Mouse (Mus musculus) liver, embryonic 16.5 days (tissue): ENCODE results near the gene Pdx1. TPM values are rescaled to one million over a fixed set of nuclear protein-coding genes. Genes with fewer than 3 reads are reported as not detected.

Source experiments
- ATAC-seq: fragments of 200-750 bp; cut with Nextera tagmentation; 2 replicates; pipeline ENCODE4 v1.8.0; 2017; ENCODE audit warnings: low read depth, mild to moderate bottlenecking, moderate number of reproducible peaks, moderate library complexity
- H3K27ac ChIP-seq: fragments of 300-500 bp; sonication (generic); 2 replicates; pipeline ENCODE4 v1.5.1; 2014; ENCODE audit warnings: mild to moderate bottlenecking, low read length
- H3K27me3 ChIP-seq: fragments of 300-500 bp; sonication (generic); 2 replicates; pipeline ENCODE4 v1.6.1; 2014; ENCODE audit warnings: low read depth, low read length, mixed read lengths; ENCODE audit not compliant: control insufficient read depth, insufficient read depth
- H3K36me3 ChIP-seq: fragments of 300-500 bp; sonication (generic); 2 replicates; pipeline ENCODE4 v1.6.1; 2014; ENCODE audit warnings: mild to moderate bottlenecking; ENCODE audit not compliant: control insufficient read depth, insufficient read depth
- H3K4me1 ChIP-seq: fragments of 300-500 bp; sonication (generic); 2 replicates; pipeline ENCODE4 v1.6.1; 2014; ENCODE audit warnings: low read depth, low read length, mixed read lengths; ENCODE audit not compliant: control insufficient read depth
- H3K4me2 ChIP-seq: fragments of 300-500 bp; sonication (generic); 2 replicates; pipeline ENCODE4 v1.6.1; 2014; ENCODE audit warnings: low read depth, low read length, mixed read lengths
- H3K4me3 ChIP-seq: fragments of 300-500 bp; sonication (generic); 2 replicates; pipeline ENCODE4 v1.5.1; 2014; ENCODE audit warnings: low read depth, mild to moderate bottlenecking, low read length
- H3K9ac ChIP-seq: fragments of 300-500 bp; sonication (generic); 2 replicates; pipeline ENCODE4 v1.6.1; 2014; ENCODE audit warnings: low read depth, low read length
- H3K9me3 ChIP-seq: fragments of 300-500 bp; sonication (generic); replicated peaks from 2 replicates; pipeline ENCODE4 v1.6.1; 2016; ENCODE audit warnings: low read length; ENCODE audit not compliant: control insufficient read depth
- WGBS: fragments of 180-500 bp; shearing (Covaris S2); extraction: QIAGEN DNeasy Blood & Tissue Kit; methylation state at CpG from one replicate; pipeline ENCODE4 v1.1.7; 2014; ENCODE audit not compliant: insufficient replicate concordance; 5-methylcytosine and 5-hydroxymethylcytosine counted together
- polyA plus RNA-seq: library from polyadenylated mRNA; unstranded; fragments of >200 nt; fragmentation: Nextera tagmentation; extraction: Ambion mirVana; gene quantifications from 2 replicates; pipeline ENCODE4 v1.2.1, GENCODE M21; 2015

The Pdx1 gene
- polyA plus RNA-seq, 1 experiment from 2014 or later: 0.13 TPM

DNA sequence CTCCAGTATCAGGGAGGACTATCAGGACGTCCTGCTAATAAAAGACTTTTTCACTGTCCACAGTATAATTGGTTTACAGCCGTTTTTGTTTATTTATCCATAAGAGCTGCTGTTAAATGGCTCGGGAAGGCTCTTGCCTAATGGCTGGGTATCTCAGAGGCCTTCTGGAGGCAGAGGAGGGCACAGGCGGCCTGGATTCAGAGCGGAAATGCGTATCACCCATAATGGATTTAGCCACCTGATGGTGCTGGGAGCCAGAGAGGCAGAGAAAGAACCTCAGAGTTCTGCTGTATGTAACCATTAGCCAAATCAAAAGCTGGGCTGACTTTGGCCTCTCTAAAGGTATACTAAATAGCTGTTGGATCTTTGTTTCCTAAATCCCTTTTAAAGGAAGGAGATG lies 2.3 kb upstream of the Pdx1 start:
- H3K4me3 ChIP-seq: no peak overlapping the region
- peaks cover 58% of the 10 kb centered on the region for H3K27me3 ChIP-seq
- H3K4me2 ChIP-seq: no peak overlapping the region
- ATAC-seq: no peak
- no peak overlapping the region for H3K27ac ChIP-seq
- no peaks in the 10 kb centered on the region for H3K36me3 ChIP-seq
- H3K4me1 ChIP-seq: no peaks in the 10 kb centered on the region
- no peak overlapping the region for H3K9ac ChIP-seq
- no peaks in the 10 kb centered on the region for H3K9me3 ChIP-seq
- 15% methylated on average over 6 of the region's 6 CpGs for WGBS

DNA sequence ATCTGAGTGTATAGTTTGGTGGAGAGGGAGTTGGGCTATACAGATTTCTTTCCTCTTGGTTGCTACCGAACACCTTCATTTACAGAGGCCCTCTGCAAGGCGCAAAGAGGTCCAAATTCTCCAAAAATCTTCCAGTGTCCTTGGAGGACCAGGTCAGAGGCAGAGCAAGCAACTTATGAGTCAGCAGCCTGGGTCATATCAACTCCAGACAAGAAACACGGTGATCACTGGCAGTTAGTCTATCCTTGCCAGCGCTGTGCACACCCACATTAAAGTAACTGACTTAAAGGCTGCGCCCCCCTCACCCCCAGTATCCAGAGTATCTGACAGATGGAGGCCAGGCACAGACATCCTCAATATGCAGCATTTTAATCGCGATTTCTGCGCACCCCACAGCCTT lies 1.0 kb upstream of the Pdx1 start:
- H3K27me3 ChIP-seq: peaks cover 70% of the 10 kb centered on the region
- H3K36me3 ChIP-seq: no peaks in the 10 kb centered on the region
- H3K9me3 ChIP-seq: no peaks in the 10 kb centered on the region
- ATAC-seq: no peak
- no peak overlapping the region for H3K4me2 ChIP-seq
- H3K4me3 ChIP-seq: no peak overlapping the region
- no peak overlapping the region for H3K27ac ChIP-seq
- H3K4me1 ChIP-seq: no peaks in the 10 kb centered on the region
- 5% methylated on average over 8 of the region's 8 CpGs for WGBS
- no peak overlapping the region for H3K9ac ChIP-seq

DNA sequence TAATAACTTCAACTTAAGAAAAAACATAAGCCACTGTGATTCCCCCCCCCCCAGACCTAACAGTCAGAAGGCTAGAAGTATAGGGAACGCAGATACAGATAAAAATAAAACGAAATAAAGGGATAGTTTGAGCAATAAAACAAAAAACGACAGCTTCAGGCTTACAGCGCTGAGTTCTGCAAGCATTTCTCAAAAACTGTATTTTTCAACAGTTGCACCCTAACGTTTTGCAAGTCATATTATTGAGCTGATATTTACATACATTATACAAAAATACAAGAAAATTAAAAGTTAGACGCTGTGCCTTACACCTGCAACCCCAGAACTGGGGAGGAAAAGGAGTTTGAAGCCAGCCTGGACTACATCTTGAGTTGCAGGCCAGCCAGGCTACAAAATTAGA lies 388 bp upstream of the Pdx1 start:
- Histone ChIP-seq H3K36me3 (no peaks in the 10 kb centered on the region), H3K27ac (no peak overlapping the region), H3K9me3 (no peaks in the 10 kb centered on the region), H3K9ac (no peak overlapping the region), H3K4me3 (no peak overlapping the region), H3K4me1 (no peaks in the 10 kb centered on the region), H3K27me3 (peaks cover 76% of the 10 kb centered on the region), H3K4me2 (no peak overlapping the region)
- 5% methylated on average over 6 of the region's 6 CpGs for WGBS
- ATAC-seq: no peak

DNA sequence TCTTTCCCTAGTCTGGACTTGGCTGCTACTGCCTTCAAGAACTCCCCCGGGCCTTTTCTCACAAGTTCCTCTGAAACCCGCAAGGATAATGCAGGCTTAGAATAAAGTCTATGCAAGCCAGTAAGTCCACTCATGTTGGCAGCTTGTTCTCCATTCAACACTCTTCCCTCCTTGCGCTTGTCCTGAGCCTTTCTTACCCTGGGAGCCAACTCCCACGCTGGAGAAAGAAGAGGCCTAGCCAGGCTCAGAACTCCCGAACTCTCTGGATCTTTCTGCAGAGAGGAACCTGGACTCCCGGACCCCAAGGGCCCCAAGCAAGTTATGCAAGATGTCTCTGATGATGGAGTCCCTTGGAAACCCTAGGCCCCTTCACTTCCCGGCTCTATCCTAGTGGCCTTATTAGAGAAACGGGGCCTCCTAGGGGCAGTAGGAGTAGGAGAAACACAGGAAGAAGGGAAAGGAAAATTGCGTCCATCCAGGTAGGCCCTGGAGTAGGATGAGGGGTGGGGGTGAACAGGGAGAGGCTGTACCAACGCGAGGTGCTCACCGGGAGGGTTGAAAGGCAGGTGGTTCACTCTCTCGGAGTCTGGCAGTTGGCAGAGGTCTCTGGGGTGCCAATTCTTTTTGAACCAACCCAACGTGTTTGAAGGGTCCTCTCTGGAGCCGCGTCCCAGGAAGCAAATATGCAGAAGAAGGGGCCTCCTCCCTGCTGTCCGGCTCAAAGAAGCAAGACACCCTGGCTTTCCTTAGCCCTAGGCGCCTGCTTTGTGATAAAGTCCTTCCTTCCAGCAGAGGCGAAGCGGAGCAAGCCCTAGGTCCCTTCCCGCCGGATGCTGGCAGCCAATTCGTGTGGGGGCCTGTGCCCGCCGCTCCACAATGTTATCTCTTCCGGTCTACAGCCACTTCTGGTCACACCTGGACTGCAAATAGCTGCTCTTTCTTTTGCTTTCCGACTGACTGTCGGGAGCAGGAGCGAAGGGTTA lies 1.2 kb downstream of the Pdx1 start:
- 4% methylated on average over 29 of the region's 29 CpGs for WGBS
- Histone ChIP-seq H3K27me3 (peaks cover 91% of the 10 kb centered on the region), H3K4me3 (no peak overlapping the region), H3K36me3 (no peaks in the 10 kb centered on the region), H3K4me1 (no peaks in the 10 kb centered on the region), H3K4me2 (no peak overlapping the region), H3K27ac (no peak overlapping the region), H3K9ac (no peak overlapping the region), H3K9me3 (no peaks in the 10 kb centered on the region)
- no peak for ATAC-seq

DNA sequence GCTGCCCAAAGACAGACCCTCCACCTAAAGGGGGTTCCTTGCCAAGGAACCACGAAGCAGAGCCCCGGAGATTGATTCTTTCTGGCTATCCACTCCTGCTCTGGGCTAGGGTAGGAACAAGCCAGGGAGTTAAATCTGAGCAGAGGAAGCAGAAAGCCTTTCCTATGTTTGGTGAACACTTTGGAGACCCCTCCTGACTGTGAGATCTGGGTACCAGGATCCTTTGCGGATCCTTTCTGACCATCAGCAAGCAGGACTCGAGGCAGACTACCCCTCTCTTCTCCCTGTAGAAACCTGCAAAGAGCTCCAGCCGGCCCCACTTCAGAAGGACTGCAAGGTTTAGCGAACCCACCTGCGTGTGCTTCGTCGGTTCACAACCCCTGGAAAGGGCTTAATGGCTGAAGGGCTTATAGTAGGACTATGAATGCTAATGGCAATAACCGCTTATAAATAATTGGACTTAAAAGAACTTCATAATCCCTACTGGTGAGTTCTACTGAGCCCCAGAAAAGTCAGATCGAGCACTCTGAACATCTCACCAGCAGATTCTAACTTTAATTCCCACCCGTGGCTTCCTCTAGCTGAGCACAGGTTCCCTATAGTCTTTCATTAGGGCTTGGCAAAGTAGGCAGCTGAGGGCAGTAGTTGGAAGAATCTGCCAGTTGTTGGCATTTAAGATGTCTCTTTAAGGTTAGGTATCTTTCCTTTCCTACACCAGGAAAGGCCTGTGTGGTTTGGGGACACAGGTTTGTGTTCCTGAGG lies 2.5 kb downstream of the Pdx1 start:
- 8% methylated on average over 12 of the region's 12 CpGs for WGBS
- H3K4me3 ChIP-seq: no peak overlapping the region
- no peaks in the 10 kb centered on the region for H3K4me1 ChIP-seq
- ATAC-seq: no peak
- H3K27ac ChIP-seq: no peak overlapping the region
- peaks cover 97% of the 10 kb centered on the region for H3K27me3 ChIP-seq
- no peak overlapping the region for H3K9ac ChIP-seq
- H3K4me2 ChIP-seq: no peak overlapping the region
- H3K9me3 ChIP-seq: no peaks in the 10 kb centered on the region
- no peaks in the 10 kb centered on the region for H3K36me3 ChIP-seq

DNA sequence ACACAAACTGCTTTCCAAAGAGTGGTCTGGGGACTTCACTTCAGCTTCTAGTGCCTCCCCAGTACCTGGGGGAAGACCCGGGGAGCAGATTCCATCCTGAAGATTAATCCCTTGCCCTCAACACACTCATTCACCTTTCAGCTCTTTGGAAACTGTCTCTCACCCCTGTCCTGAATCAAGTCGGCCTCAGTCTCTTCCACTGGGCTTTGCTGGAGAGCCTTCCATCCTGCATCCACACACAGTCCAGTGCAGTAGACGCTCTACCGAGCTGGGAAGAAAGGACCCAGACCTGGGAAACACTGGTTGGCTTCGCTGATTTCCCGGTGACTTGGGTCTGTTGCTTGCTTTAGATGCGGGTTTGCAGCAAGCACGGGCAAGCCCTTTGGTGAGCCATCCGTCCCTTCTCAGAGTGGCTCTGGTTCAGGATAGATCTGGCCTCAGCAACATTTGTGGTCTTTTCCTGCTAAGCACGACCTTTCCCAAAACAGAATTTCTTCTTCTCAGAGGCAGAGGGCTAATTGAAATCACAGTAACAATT lies 3.1 kb downstream of the Pdx1 start:
- no peaks in the 10 kb centered on the region for H3K4me1 ChIP-seq
- no peak overlapping the region for H3K4me3 ChIP-seq
- no peaks in the 10 kb centered on the region for H3K36me3 ChIP-seq
- no peaks in the 10 kb centered on the region for H3K9me3 ChIP-seq
- H3K27ac ChIP-seq: no peak overlapping the region
- no peak for ATAC-seq
- no peak overlapping the region for H3K4me2 ChIP-seq
- 3% methylated on average over 10 of the region's 10 CpGs for WGBS
- no peak overlapping the region for H3K9ac ChIP-seq
- H3K27me3 ChIP-seq: peaks cover 97% of the 10 kb centered on the region

DNA sequence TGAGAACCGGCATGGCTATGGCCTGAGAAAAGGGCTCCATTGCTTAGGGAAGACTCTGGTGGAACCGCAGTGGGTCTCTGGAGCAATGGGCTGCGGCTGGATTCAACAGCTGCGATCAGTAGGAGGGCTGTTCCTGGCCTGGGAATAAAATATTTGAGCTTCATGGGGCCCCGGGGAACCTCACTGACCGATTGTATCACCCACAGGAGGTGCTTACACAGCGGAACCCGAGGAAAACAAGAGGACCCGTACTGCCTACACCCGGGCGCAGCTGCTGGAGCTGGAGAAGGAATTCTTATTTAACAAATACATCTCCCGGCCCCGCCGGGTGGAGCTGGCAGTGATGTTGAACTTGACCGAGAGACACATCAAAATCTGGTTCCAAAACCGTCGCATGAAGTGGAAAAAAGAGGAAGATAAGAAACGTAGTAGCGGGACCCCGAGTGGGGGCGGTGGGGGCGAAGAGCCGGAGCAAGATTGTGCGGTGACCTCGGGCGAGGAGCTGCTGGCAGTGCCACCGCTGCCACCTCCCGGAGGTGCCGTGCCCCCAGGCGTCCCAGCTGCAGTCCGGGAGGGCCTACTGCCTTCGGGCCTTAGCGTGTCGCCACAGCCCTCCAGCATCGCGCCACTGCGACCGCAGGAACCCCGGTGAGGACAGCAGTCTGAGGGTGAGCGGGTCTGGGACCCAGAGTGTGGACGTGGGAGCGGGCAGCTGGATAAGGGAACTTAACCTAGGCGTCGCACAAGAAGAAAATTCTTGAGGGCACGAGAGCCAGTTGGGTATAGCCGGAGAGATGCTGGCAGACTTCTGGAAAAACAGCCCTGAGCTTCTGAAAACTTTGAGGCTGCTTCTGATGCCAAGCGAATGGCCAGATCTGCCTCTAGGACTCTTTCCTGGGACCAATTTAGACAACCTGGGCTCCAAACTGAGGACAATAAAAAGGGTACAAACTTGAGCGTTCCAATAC lies 4.7 kb downstream of the Pdx1 start:
- Histone ChIP-seq H3K4me1 (no peaks in the 10 kb centered on the region), H3K4me3 (no peak overlapping the region), H3K36me3 (no peaks in the 10 kb centered on the region), H3K27me3 (peaks cover 89% of the 10 kb centered on the region), H3K9me3 (no peaks in the 10 kb centered on the region), H3K27ac (no peak overlapping the region), H3K4me2 (no peak overlapping the region), H3K9ac (no peak overlapping the region)
- no peak for ATAC-seq
- WGBS: 2% methylated on average over 48 of the region's 48 CpGs

DNA sequence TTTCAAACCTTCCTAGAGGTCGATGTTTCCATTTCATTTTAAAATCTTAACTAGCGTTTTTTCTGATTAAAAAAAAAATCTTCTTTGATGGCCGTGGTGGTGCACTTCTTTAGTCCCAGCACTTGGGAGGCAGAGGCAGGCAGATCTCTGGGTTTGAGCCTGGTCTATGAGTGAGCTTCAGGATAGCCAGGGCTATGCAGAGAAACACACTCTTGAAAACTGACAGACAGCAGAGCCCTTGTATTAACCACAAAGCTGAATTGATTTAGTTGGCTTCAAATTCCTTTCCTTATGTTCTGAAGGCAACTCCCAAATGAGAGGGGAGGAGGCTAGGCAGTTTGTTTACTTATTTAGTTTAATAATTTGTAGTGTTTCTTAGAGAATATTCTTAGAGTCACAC lies 6.0 kb downstream of the Pdx1 start:
- H3K4me1 ChIP-seq: no peaks in the 10 kb centered on the region
- no peak overlapping the region for H3K4me3 ChIP-seq
- no peaks in the 10 kb centered on the region for H3K9me3 ChIP-seq
- 12% methylated on average over 3 of the region's 3 CpGs for WGBS
- H3K27me3 ChIP-seq: peaks cover 76% of the 10 kb centered on the region
- no peak overlapping the region for H3K9ac ChIP-seq
- H3K36me3 ChIP-seq: no peaks in the 10 kb centered on the region
- no peak overlapping the region for H3K27ac ChIP-seq
- H3K4me2 ChIP-seq: no peak overlapping the region
- ATAC-seq: no peak
